Mouse (Mus musculus) neural tube, embryonic 13.5 days (tissue): ENCODE data around the gene Gimap9. TPM values are rescaled to one million over a fixed set of nuclear protein-coding genes. Genes with fewer than 3 reads are reported as not detected.
"Not testable (repeated sequence)": the region's sequence is repeated elsewhere in the genome, so short reads cannot be mapped to it uniquely, and the experiment has no call there.

Experiments
- ATAC-seq: fragments of 200-750 bp; cut with Nextera tagmentation; 2 replicates; pipeline ENCODE4 v1.8.0; 2017; ENCODE audit warnings: low read depth, mild to moderate bottlenecking, moderate TSS enrichment, moderate library complexity
- H3K27ac ChIP-seq: fragments of 300-500 bp; sonication (generic); replicated peaks from 2 replicates; pipeline ENCODE4 v1.5.1; 2015; ENCODE audit warnings: moderate library complexity, mild to moderate bottlenecking, inconsistent platforms
- H3K27me3 ChIP-seq: fragments of 300-500 bp; sonication (generic); 2 replicates; pipeline ENCODE4 v1.6.1; 2015; ENCODE audit warnings: mild to moderate bottlenecking, inconsistent platforms
- H3K36me3 ChIP-seq: fragments of 300-500 bp; sonication (generic); 2 replicates; pipeline ENCODE4 v1.6.1; 2015; ENCODE audit warnings: mild to moderate bottlenecking, inconsistent platforms
- H3K4me1 ChIP-seq: fragments of 300-500 bp; sonication (generic); replicated peaks from 2 replicates; pipeline ENCODE4 v1.6.1; 2015; ENCODE audit warnings: inconsistent platforms
- H3K4me2 ChIP-seq: fragments of 300-500 bp; sonication (generic); 2 replicates; pipeline ENCODE4 v1.6.1; 2015; ENCODE audit warnings: inconsistent platforms, mild to moderate bottlenecking, moderate library complexity
- H3K4me3 ChIP-seq: fragments of 300-500 bp; sonication (generic); 2 replicates; pipeline ENCODE4 v1.5.1; 2015; ENCODE audit warnings: mild to moderate bottlenecking, inconsistent platforms
- H3K9ac ChIP-seq: fragments of 300-500 bp; sonication (generic); 2 replicates; pipeline ENCODE4 v1.6.1; 2015; ENCODE audit warnings: moderate library complexity, mild to moderate bottlenecking, inconsistent platforms
- H3K9me3 ChIP-seq: fragments of 300-500 bp; sonication (generic); 2 replicates; pipeline ENCODE4 v1.6.1; 2016; ENCODE audit warnings: inconsistent platforms
- WGBS: fragments of 180-500 bp; shearing (Covaris S2); methylation state at CpG from one replicate; pipeline ENCODE4 v1.1.7; 2015; 5-methylcytosine and 5-hydroxymethylcytosine counted together
- polyA plus RNA-seq: library from polyadenylated mRNA; unstranded; fragments of >200 nt; fragmentation: Nextera tagmentation; extraction: Ambion mirVana; gene quantifications from 2 replicates; pipeline ENCODE4 v1.2.1, GENCODE M21; 2015

Gimap9 gene
- polyA plus RNA-seq, 1 experiment from 2014 or later: 1.6 TPM

GRCm38 (mm10) chr6:48683263-48683821 lies 7.4 kb downstream of the Gimap9 start:
- H3K4me1 ChIP-seq, H3K9me3 ChIP-seq, H3K27ac ChIP-seq, H3K9ac ChIP-seq, H3K36me3 ChIP-seq, H3K4me2 ChIP-seq, H3K4me3 ChIP-seq, ATAC-seq, H3K27me3 ChIP-seq: not testable (repeated sequence)
- 92% methylated on average over 4 of the region's 4 CpGs for WGBS

GRCm38 (mm10) chr6:48684319-48684718 lies 8.4 kb downstream of the Gimap9 start, which contains the start of gene Gimap4:
TSS of gene Gimap4 (plus strand) at chr6:48684549.
- WGBS: 80% methylated on average over 5 of the region's 5 CpGs
- H3K4me1 ChIP-seq: no peaks in the 10 kb centered on the region
- H3K36me3 ChIP-seq: no peaks in the 10 kb centered on the region
- no peak within 1 kb of the TSS for H3K4me3 ChIP-seq
- H3K9ac ChIP-seq: no peak within 1 kb of the TSS
- no peaks in the 10 kb centered on the region for H3K27me3 ChIP-seq
- no peak within 1 kb of the TSS for H3K27ac ChIP-seq
- no peak for ATAC-seq
- H3K9me3 ChIP-seq: no peaks in the 10 kb centered on the region
- no peak within 1 kb of the TSS for H3K4me2 ChIP-seq

DNA sequence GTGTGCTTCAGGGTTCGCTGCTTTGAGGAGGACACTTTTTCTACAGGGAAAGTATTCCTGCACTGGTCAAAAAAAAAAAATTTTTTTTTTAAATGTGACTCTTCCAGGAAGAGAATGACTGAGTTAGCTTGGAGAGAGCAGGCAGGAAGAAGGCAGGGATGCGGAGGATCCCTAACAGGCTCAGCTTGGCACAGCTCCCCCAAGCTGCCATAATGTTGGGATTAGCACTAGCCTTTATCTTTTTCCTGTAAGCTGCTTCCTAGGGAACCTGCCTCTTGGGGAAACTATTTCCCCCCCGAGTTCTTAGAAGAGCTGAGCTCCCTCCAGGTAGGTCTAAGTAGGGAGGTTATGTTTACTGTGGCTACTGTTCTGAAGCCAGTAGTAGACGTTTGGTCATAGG lies 8.9 kb downstream of the Gimap9 start:
- no peak overlapping the region for H3K9ac ChIP-seq
- H3K27ac ChIP-seq: no peak overlapping the region
- no peaks in the 10 kb centered on the region for H3K4me1 ChIP-seq
- H3K36me3 ChIP-seq: no peaks in the 10 kb centered on the region
- 75% methylated on average over 4 of the region's 4 CpGs for WGBS
- no peaks in the 10 kb centered on the region for H3K27me3 ChIP-seq
- no peak overlapping the region for H3K4me3 ChIP-seq
- no peak for ATAC-seq
- H3K9me3 ChIP-seq: no peaks in the 10 kb centered on the region
- H3K4me2 ChIP-seq: no peak overlapping the region

GRCm38 (mm10) chr6:48685251-48685650 lies 9.3 kb downstream of the Gimap9 start:
- no peaks in the 10 kb centered on the region for H3K27me3 ChIP-seq
- ATAC-seq: no peak
- no peak overlapping the region for H3K4me2 ChIP-seq
- no peaks in the 10 kb centered on the region for H3K4me1 ChIP-seq
- H3K4me3 ChIP-seq: no peak overlapping the region
- no peaks in the 10 kb centered on the region for H3K36me3 ChIP-seq
- H3K9ac ChIP-seq: no peak overlapping the region
- 85% methylated on average over 2 of the region's 2 CpGs for WGBS
- no peaks in the 10 kb centered on the region for H3K9me3 ChIP-seq
- H3K27ac ChIP-seq: no peak overlapping the region

GRCm38 (mm10) chr6:48685694-48686665 lies 10.1 kb downstream of the Gimap9 start:
- H3K36me3 ChIP-seq: no peaks in the 10 kb centered on the region
- no peak overlapping the region for H3K27ac ChIP-seq
- no peak overlapping the region for H3K4me2 ChIP-seq
- H3K27me3 ChIP-seq: no peaks in the 10 kb centered on the region
- no peaks in the 10 kb centered on the region for H3K4me1 ChIP-seq
- 84% methylated on average over 7 of the region's 7 CpGs for WGBS
- no peaks in the 10 kb centered on the region for H3K9me3 ChIP-seq
- no peak for ATAC-seq
- no peak overlapping the region for H3K4me3 ChIP-seq
- H3K9ac ChIP-seq: no peak overlapping the region

- WGBS: 84% methylated on average over 2 of the region's 2 CpGs
- H3K4me3 ChIP-seq: no peak overlapping the region
- H3K4me2 ChIP-seq: no peak overlapping the region
- no peak for ATAC-seq
- H3K27ac ChIP-seq: no peak overlapping the region
- H3K27me3 ChIP-seq: no peaks in the 10 kb centered on the region
- H3K9ac ChIP-seq: no peak overlapping the region
- H3K9me3 ChIP-seq: no peaks in the 10 kb centered on the region
- H3K4me1 ChIP-seq: no peaks in the 10 kb centered on the region
- H3K36me3 ChIP-seq: no peaks in the 10 kb centered on the region
Measured at GRCm38 (mm10) chr6:48687077-48687476, 11.1 kb downstream of the Gimap9 start.

GRCm38 (mm10) chr6:48689320-48689719 lies 13.4 kb downstream of the Gimap9 start:
- H3K9me3 ChIP-seq: 0 out of 2 replicates have a peak, but pooled peaks cover under 1% of the 10 kb centered on the region
- H3K4me3 ChIP-seq: no peak overlapping the region
- H3K4me1 ChIP-seq: no peaks in the 10 kb centered on the region
- ATAC-seq: no peak
- H3K27me3 ChIP-seq: no peaks in the 10 kb centered on the region
- 87% methylated on average over 2 of the region's 2 CpGs for WGBS
- H3K27ac ChIP-seq: no peak overlapping the region
- H3K36me3 ChIP-seq: no peaks in the 10 kb centered on the region
- H3K4me2 ChIP-seq: no peak overlapping the region
- H3K9ac ChIP-seq: no peak overlapping the region

- no peak for ATAC-seq
- WGBS: 90% methylated on average over 6 of the region's 6 CpGs
Measured at GRCm38 (mm10) chr6:48692962-48693361, 17.0 kb downstream of the Gimap9 start.

DNA sequence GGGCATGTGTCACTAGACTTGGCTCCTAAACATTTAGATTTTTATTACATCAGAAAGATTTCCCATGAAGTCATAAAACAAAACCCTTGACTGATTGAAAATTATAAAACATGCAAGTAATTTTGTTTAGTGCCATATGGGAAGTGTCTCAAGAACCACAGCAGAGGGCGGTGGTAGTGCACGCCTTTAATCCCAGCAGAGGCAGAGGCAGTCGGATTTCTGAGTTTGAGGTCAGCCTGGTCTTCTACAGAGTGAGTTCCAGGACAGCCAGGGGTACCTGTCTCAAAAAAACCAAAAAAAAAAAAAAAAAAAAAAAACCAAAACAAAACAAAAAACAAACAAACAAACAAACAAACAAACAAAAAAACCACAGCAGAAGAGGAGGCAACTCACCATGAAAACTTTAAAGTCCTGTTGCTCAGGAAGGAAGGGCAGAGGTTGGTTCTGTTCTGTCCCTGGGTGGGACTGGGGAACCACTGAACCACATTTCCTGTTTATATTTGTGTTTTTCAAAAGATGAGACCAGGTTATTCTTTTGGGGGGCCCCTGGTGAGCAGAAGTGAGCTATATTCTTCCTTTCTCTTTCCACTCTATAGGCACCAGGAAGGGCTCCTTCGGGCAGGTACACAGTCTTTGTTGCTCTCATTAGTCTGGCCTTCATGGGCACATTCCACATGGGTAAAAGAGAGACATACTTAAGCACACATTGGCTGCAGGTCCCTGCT lies 21.1 kb downstream of the Gimap9 start:
- no peaks in the 10 kb centered on the region for H3K27me3 ChIP-seq
- no peak overlapping the region for H3K9ac ChIP-seq
- WGBS: 79% methylated on average over 4 of the region's 4 CpGs
- no peak overlapping the region for H3K4me3 ChIP-seq
- H3K4me1 ChIP-seq: no peaks in the 10 kb centered on the region
- H3K36me3 ChIP-seq: no peaks in the 10 kb centered on the region
- ATAC-seq: no peak
- H3K4me2 ChIP-seq: no peak overlapping the region
- H3K27ac ChIP-seq: no peak overlapping the region
- 0 out of 2 replicates have a peak, but pooled peaks cover 3% of the 10 kb centered on the region for H3K9me3 ChIP-seq

More at GRCm38 (mm10) chr6:48692962-48693361, 17.0 kb downstream of the Gimap9 start:
- no peaks in the 10 kb centered on the region for H3K4me1 ChIP-seq
- H3K9ac ChIP-seq: no peak overlapping the region
- H3K27ac ChIP-seq: no peak overlapping the region
- no peaks in the 10 kb centered on the region for H3K36me3 ChIP-seq
- no peak overlapping the region for H3K4me3 ChIP-seq
- 0 out of 2 replicates have a peak, but pooled peaks cover 3% of the 10 kb centered on the region for H3K9me3 ChIP-seq
- H3K4me2 ChIP-seq: no peak overlapping the region
- no peaks in the 10 kb centered on the region for H3K27me3 ChIP-seq

DNA sequence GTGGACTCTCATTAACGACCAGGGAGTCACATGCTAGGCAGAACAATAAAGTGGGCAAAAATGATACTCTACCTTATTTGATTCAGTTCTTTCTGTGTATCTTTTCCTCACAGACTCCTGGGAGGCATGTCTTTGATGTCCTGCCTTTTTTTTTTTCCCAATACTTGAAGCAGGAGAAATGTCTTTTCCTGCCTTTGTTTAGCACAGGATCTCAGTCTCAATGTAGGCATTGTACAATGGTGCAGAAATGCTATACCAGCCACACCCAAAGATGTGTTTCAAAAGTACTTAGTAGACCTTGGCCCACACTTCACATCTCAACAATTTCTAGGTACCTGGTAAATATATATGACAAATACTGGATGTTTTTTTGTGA lies 21.6 kb downstream of the Gimap9 start:
- Histone ChIP-seq H3K4me2 (no peak overlapping the region), H3K27ac (no peak overlapping the region), H3K4me3 (no peak overlapping the region), H3K27me3 (no peaks in the 10 kb centered on the region), H3K4me1 (no peaks in the 10 kb centered on the region), H3K9ac (no peak overlapping the region), H3K36me3 (no peaks in the 10 kb centered on the region), H3K9me3 (0 out of 2 replicates have a peak, but pooled peaks cover 3% of the 10 kb centered on the region)
- WGBS: 71% methylated on average over 1 of the region's 1 CpGs
- ATAC-seq: no peak

- H3K36me3 ChIP-seq: no peaks in the 10 kb centered on the region
- H3K27ac ChIP-seq: no peak overlapping the region
- 83% methylated on average over 7 of the region's 7 CpGs for WGBS
- no peaks in the 10 kb centered on the region for H3K27me3 ChIP-seq
- no peak for ATAC-seq
- no peak overlapping the region for H3K4me2 ChIP-seq
- no peak overlapping the region for H3K9ac ChIP-seq
- no peak overlapping the region for H3K4me3 ChIP-seq
- H3K4me1 ChIP-seq: no peaks in the 10 kb centered on the region
- 0 out of 2 replicates have a peak, but pooled peaks cover 3% of the 10 kb centered on the region for H3K9me3 ChIP-seq
Measured at GRCm38 (mm10) chr6:48698066-48698856, 22.3 kb downstream of the Gimap9 start.
